Mouse (Mus musculus): ENCODE measurements at regions not wholly inside any gene's neighbourhood (a gene's known extent, or its start where the extent isn't known, plus 50 kb on each side); places are given as distances from the start of the nearest gene placed in this dataset.

GRCm38 (mm10) chr19:21104462-21104936 lies 150.5 kb upstream of the Tmc1 start:
- DNase-seq (ENCODE audit: low spot score in 2 of 2) = peak; percentile 44 to 69

- no peak for DNase-seq (ENCODE audit: low spot score in 2 of 2)
Observed at GRCm38 (mm10) chr19:21077771-21078548, 124.0 kb upstream of the Tmc1 start.

- no peak for DNase-seq (ENCODE audit: low spot score in 2 of 2)
Observed at GRCm38 (mm10) chr19:21068381-21068780, 114.4 kb upstream of the Tmc1 start.

- DNase-seq (ENCODE audit: low spot score in 2 of 2) = no peak
Observed at GRCm38 (mm10) chr19:21066432-21067113, 112.6 kb upstream of the Tmc1 start.

- no peak for DNase-seq (ENCODE audit: low spot score in 2 of 2)
Observed at GRCm38 (mm10) chr19:21064902-21065301, 110.9 kb upstream of the Tmc1 start.

GRCm38 (mm10) chr19:21053597-21054544 lies 99.9 kb upstream of the Tmc1 start:
- DNase-seq (ENCODE audit: low spot score in 2 of 2) = no peak

GRCm38 (mm10) chr19:21052771-21053170 lies 98.8 kb upstream of the Tmc1 start:
- no peak for DNase-seq (ENCODE audit: low spot score in 2 of 2)

GRCm38 (mm10) chr19:21051872-21052271 lies 97.9 kb upstream of the Tmc1 start:
- no peak for DNase-seq (ENCODE audit: low spot score in 2 of 2)

- DNase-seq (ENCODE audit: low spot score in 2 of 2) = no peak
Observed at GRCm38 (mm10) chr19:21050994-21051721, 97.2 kb upstream of the Tmc1 start.

GRCm38 (mm10) chr19:21049301-21049700 lies 95.3 kb upstream of the Tmc1 start:
- DNase-seq (ENCODE audit: low spot score in 2 of 2) = no peak

GRCm38 (mm10) chr19:21045565-21045964 lies 91.6 kb upstream of the Tmc1 start:
- DNase-seq (ENCODE audit: low spot score in 2 of 2) = no peak

GRCm38 (mm10) chr19:21043958-21044357 lies 90.0 kb upstream of the Tmc1 start:
- no peak for DNase-seq (ENCODE audit: low spot score in 2 of 2)

- no peak for DNase-seq (ENCODE audit: low spot score in 2 of 2)
Observed at GRCm38 (mm10) chr19:21042536-21042935, 88.5 kb upstream of the Tmc1 start.

GRCm38 (mm10) chr19:21037448-21038077 lies 83.6 kb upstream of the Tmc1 start:
- no peak for DNase-seq (ENCODE audit: low spot score in 2 of 2)

GRCm38 (mm10) chr19:21036507-21037425 lies 82.8 kb upstream of the Tmc1 start:
- peak in 1 of 2 experiments; percentile 38 for DNase-seq (ENCODE audit: low spot score in 2 of 2)

GRCm38 (mm10) chr19:21035505-21035904 lies 81.5 kb upstream of the Tmc1 start:
- no peak for DNase-seq (ENCODE audit: low spot score in 2 of 2)

GRCm38 (mm10) chr19:21033991-21034390 lies 80.0 kb upstream of the Tmc1 start:
- DNase-seq (ENCODE audit: low spot score in 2 of 2) = no peak

- no peak for DNase-seq (ENCODE audit: low spot score in 2 of 2)
Observed at GRCm38 (mm10) chr19:21032558-21032957, 78.6 kb upstream of the Tmc1 start.

GRCm38 (mm10) chr19:21031768-21032308 lies 77.8 kb upstream of the Tmc1 start:
- no peak for DNase-seq (ENCODE audit: low spot score in 2 of 2)

All from adrenal gland, adult 18-20 months (tissue).